Mouse (Mus musculus): Measurements from ENCODE around the gene Fundc1.

GRCm38 (mm10) chrX:17558746-17559145 is 13.4 kb downstream of the Fundc1 start:
- TF ChIP-seq CTCF (IDR thresholded peaks at IDR 0.05) (no peak), EP300 (IDR thresholded peaks at IDR 0.05) (no peak)

Data from lung, postnatal 0 days (tissue).